Mouse (Mus musculus): ENCODE measurements around the gene Gm13090. TPM values are rescaled to one million over a fixed set of nuclear protein-coding genes. Genes with fewer than 3 reads are reported as not detected.

The Gm13090 gene
- not detected in 2 replicates for total RNA-seq (2014; rRNA removed)
- polyA plus RNA-seq (2015; fragmentation: Nextera tagmentation; extraction: Ambion mirVana): not detected in 2 replicates

- H3K4me2 ChIP-seq (ENCODE audit: low read depth, low read length, poor library complexity, severe bottlenecking): no peak within 1 kb of the TSS
- no peaks in the 10 kb centered on the region for H3K9me3 ChIP-seq (ENCODE audit: low read length)
- TF ChIP-seq CTCF (IDR thresholded peaks at IDR 0.05): no peak
- H3K27me3 ChIP-seq (ENCODE audit: insufficient read depth, low read length): no peaks in the 10 kb centered on the region
- WGBS: 90% methylated on average over 7 of the region's 7 CpGs
- DNase-seq (ENCODE audit: low spot score): no peak
- ATAC-seq (ENCODE audit: low FRiP score): no peak
- no peak within 1 kb of the TSS for H3K4me3 ChIP-seq (ENCODE audit: low read depth, low read length)
- 0 out of 2 replicates have a peak within 1 kb of the TSS, but pooled peaks have one; percentile 5 for H3K9ac ChIP-seq (replicated peaks; ENCODE audit: low read length, poor library complexity, severe bottlenecking)
- H3K36me3 ChIP-seq (ENCODE audit: insufficient read depth, low read length): peaks cover 21% of the 10 kb centered on the region
- no peak within 1 kb of the TSS for H3K27ac ChIP-seq (ENCODE audit: low read depth, low read length)
- no peaks in the 10 kb centered on the region for H3K4me1 ChIP-seq (ENCODE audit: insufficient read depth, low read length)
Observed at GRCm38 (mm10) chr4:151089270-151089669, at the start of gene Gm13090. Gm13090 (plus strand) TSS chr4:151089570.

DNA sequence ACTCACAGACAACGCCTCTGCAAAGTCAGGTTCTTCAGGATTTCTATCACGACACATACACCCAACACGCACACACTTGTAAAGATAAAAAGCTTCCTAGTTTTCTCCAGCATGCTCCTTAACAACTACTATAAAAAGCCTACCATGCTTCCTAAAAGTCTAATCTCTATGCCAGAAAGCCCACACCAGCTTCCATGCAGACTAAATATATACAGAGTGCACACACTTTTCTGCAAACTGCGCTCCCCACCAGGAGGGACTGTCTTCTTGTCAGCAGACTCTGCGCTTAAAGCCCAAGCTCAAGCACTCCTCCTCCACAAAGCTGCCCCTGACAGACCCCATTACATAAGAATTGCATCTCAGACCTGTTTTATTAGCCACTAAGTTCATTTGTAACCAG, 47.9 kb upstream of the Gm13090 start:
- no peak for ATAC-seq (ENCODE audit: low FRiP score)
- no peak overlapping the region for H3K4me2 ChIP-seq (ENCODE audit: low read depth, low read length, poor library complexity, severe bottlenecking)

DNA sequence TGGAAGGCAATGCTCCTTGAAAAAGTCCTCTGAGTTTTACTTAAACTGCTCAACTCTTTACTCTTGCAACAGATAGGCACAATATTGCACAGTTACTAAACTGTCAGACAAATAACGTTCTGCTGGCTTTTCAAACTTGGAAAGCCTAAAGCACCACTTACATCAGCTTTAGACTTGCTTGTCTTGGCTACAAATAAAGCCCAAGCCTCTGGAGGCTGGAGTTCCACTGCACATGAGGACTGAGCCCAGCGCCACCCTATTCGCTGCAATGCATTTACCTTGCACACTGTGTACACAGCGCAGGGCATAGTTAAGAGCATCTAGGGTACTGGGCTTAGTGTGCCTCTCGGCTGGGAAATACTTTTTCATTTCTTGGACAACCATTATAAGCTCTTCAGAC, 46.1 kb upstream of the Gm13090 start:
- no peak for TF ChIP-seq CTCF (IDR thresholded peaks at IDR 0.05)
- Histone ChIP-seq H3K4me1 (ENCODE audit: insufficient read depth, low read length) (no peaks in the 10 kb centered on the region), H3K27me3 (ENCODE audit: insufficient read depth, low read length) (no peaks in the 10 kb centered on the region), H3K27ac (ENCODE audit: low read depth, low read length) (no peak overlapping the region), H3K36me3 (ENCODE audit: insufficient read depth, low read length) (0 out of 2 replicates have a peak, but pooled peaks cover 3% of the 10 kb centered on the region), H3K4me3 (ENCODE audit: low read depth, low read length) (peak overlapping the region; percentile 57; the same call in 1 of the 2 replicates), H3K9me3 (ENCODE audit: low read length) (no peaks in the 10 kb centered on the region), H3K4me2 (ENCODE audit: low read depth, low read length, poor library complexity, severe bottlenecking) (peak overlapping the region; percentile 92), H3K9ac (replicated peaks; ENCODE audit: low read length, poor library complexity, severe bottlenecking) (no peak overlapping the region)
- DNase-seq (ENCODE audit: low spot score) (no peak), ATAC-seq (ENCODE audit: low FRiP score) (no peak)
- WGBS: 43% methylated on average over 5 of the region's 5 CpGs

More for the DNA sequence above, 47.9 kb upstream of the Gm13090 start:
- Histone ChIP-seq H3K9ac (replicated peaks; ENCODE audit: low read length, poor library complexity, severe bottlenecking) (no peak overlapping the region), H3K27ac (ENCODE audit: low read depth, low read length) (no peak overlapping the region), H3K4me3 (ENCODE audit: low read depth, low read length) (no peak overlapping the region), H3K36me3 (ENCODE audit: insufficient read depth, low read length) (no peaks in the 10 kb centered on the region), H3K9me3 (ENCODE audit: low read length) (no peaks in the 10 kb centered on the region), H3K27me3 (ENCODE audit: insufficient read depth, low read length) (no peaks in the 10 kb centered on the region), H3K4me1 (ENCODE audit: insufficient read depth, low read length) (no peaks in the 10 kb centered on the region)
- 91% methylated on average over 5 of the region's 5 CpGs for WGBS
- no peak for TF ChIP-seq CTCF (IDR thresholded peaks at IDR 0.05)
- no peak for DNase-seq (ENCODE audit: low spot score)

- TF ChIP-seq CTCF (IDR thresholded peaks at IDR 0.05): no peak
- Histone ChIP-seq H3K9me3 (ENCODE audit: low read length) (no peaks in the 10 kb centered on the region), H3K9ac (replicated peaks; ENCODE audit: low read length, poor library complexity, severe bottlenecking) (peak within 1 kb of the TSS; percentile 57), H3K4me1 (ENCODE audit: insufficient read depth, low read length) (no peaks in the 10 kb centered on the region), H3K27ac (ENCODE audit: low read depth, low read length) (peak within 1 kb of the TSS; percentile 32; the same call in 1 of the 2 replicates), H3K4me3 (ENCODE audit: low read depth, low read length) (peak within 1 kb of the TSS; percentile 57), H3K36me3 (ENCODE audit: insufficient read depth, low read length) (peaks cover 10% of the 10 kb centered on the region; the same call in 1 of the 2 replicates), H3K4me2 (ENCODE audit: low read depth, low read length, poor library complexity, severe bottlenecking) (peak within 1 kb of the TSS; percentile 92), H3K27me3 (ENCODE audit: insufficient read depth, low read length) (no peaks in the 10 kb centered on the region)
- WGBS: under 1% methylated on average over 59 of the region's 79 CpGs
- DNase-seq (ENCODE audit: low spot score): peak; percentile 91
- peak; percentile 94 for ATAC-seq (ENCODE audit: low FRiP score)
Observed at GRCm38 (mm10) chr4:151044037-151044943, 45.1 kb upstream of the Gm13090 start, which contains the start of gene Per3. Per3 (minus strand) TSS chr4:151044665.

- no peak overlapping the region for H3K27ac ChIP-seq (ENCODE audit: low read depth, low read length)
Observed at GRCm38 (mm10) chr4:151044944-151045570, 44.3 kb upstream of the Gm13090 start.

More at GRCm38 (mm10) chr4:151044944-151045570, 44.3 kb upstream of the Gm13090 start:
- no peak for TF ChIP-seq CTCF (IDR thresholded peaks at IDR 0.05)
- ATAC-seq (ENCODE audit: low FRiP score) (no peak), DNase-seq (ENCODE audit: low spot score) (no peak)
- no peaks in the 10 kb centered on the region for H3K9me3 ChIP-seq (ENCODE audit: low read length)
- WGBS: 9% methylated on average over 20 of the region's 21 CpGs
- peak overlapping the region; percentile 92 for H3K4me2 ChIP-seq (ENCODE audit: low read depth, low read length, poor library complexity, severe bottlenecking)
- H3K4me1 ChIP-seq (ENCODE audit: insufficient read depth, low read length): no peaks in the 10 kb centered on the region
- peaks cover 14% of the 10 kb centered on the region; the same call in 1 of the 2 replicates for H3K36me3 ChIP-seq (ENCODE audit: insufficient read depth, low read length)
- H3K9ac ChIP-seq (replicated peaks; ENCODE audit: low read length, poor library complexity, severe bottlenecking): peak overlapping the region; percentile 57; the same call in 1 of the 2 replicates
- H3K4me3 ChIP-seq (ENCODE audit: low read depth, low read length): peak overlapping the region; percentile 57
- no peaks in the 10 kb centered on the region for H3K27me3 ChIP-seq (ENCODE audit: insufficient read depth, low read length)
